Mouse (Mus musculus) MEL-GATA-1-ER (cell line): Measurements from ENCODE around the gene Atp5f1.
A peak's percentile ranks its signal among the peaks of the same experiment; 100 is the strongest.

Source experiments
- DNase-seq: peaks from one replicate; pipeline ENCODE4 v3.0.0-alpha.2; 2012; ENCODE audit warnings: low read depth; ENCODE audit errors: extremely low read depth

Gene Atp5f1

DNA sequence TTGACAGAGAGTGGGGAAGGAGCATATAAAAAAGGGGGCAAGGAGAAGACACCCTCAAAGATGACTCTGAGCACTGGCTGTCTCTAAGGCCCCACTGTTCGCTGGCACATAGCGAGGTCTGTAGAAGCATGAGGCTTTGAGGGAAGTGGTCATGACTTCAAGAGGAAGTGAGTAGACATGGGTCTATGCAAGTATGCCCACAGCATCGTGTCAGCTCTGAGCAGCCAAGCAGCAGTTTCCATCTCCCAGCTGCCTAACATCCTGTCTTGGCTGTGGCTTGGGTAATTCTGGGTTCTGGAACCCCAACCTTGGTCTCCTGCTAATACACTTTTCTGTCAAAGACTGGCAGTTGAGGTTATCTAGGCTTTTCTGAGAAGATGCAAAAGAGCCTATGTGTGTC is 59.2 kb downstream of the Atp5f1 start:
- no peak for DNase-seq

DNA sequence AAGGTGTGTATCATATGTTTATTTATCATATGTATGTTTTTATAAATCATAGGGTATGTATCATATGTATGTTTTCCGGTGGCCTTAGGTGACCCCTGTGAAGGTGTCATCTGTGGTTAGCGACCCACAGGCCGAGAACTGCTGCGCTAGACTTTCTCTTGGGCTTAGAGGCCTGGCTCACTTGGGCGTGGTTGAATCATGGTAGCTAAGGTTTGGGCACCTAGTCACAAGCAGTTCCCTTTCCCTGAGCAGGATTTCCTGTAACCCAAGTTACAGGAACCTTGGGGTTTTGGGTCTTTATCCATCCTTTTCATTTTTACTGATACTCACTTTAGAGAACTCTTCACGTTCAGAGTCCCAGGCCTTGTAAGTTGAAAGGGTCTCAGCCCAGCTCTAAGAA is 59.6 kb downstream of the Atp5f1 start:
- DNase-seq, result no peak

DNA sequence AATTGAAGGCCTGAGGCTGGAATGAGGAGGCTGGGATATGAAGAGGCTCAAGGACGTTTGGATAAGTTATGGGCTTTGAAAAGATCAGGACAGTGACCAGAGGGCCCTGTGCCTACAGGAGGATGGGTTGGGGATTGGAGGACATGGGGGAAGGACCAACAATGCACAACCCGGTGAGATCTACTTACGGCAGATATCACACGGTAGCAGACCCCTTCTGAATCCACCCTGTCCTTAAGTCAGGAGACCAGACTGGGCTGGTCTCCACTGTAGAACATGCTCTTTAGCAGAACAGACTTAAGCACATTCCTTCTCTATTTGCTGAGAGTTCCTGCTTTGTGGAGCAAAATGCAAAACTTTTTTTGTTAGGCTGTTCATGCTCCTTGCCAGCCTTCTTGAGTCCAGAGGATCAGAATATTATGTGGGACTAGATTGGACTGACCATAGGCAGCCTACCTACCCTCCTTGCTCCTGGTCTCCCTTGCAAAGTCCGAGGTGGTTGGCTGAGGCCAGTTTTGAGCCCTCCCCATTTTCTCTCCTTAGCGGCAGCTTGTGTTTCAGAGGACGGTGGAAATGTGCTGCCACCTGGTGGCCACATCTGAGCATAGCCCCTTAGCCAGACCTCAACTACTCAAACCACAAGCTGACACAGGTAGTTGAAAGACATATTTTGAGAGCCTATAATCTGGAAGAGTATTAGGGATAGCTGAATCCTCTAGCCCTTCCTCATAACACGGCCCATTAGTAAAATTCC is 60.3 kb downstream of the Atp5f1 start:
- peak; percentile 81 for DNase-seq

DNA sequence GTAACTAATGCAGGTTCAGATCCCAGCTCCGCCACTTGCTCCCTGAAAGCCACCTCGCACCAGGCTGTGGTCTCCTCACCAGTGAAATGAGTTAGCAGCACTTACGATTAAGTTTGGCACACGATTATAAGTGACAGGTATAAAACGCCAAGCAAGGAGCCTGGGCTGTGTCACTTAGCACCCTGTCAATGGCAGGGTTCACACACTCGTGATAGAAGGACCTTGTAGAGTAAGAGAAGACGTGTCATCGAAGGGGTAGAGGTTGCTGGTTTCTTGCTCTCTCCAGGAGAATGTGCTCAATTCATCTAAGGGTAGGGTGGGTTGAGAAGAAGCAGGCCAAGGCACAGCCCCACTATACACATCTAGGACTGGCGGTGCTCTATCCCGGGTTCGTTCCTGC is 61.0 kb downstream of the Atp5f1 start:
- DNase-seq, result no peak

DNA sequence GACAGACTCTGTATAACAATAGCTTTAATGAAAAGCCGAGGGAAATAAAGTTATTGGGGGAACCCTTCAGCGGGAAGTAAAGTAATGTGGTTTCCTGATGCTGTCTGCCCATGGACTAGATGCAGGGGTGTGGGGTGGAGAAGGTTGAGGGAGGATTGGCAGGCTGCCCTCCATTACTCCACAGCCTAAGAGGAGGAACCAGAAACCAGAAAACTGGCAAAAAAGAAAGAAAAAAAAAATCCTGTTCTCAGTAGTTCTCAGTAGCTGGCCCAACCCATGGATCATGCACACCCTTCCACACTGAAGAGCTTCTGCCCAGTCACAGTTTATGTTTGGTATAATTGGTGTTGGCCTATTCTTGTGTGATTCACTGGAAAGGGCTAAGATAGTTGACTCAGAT is 61.6 kb downstream of the Atp5f1 start:
- DNase-seq, result peak; percentile 66

DNA sequence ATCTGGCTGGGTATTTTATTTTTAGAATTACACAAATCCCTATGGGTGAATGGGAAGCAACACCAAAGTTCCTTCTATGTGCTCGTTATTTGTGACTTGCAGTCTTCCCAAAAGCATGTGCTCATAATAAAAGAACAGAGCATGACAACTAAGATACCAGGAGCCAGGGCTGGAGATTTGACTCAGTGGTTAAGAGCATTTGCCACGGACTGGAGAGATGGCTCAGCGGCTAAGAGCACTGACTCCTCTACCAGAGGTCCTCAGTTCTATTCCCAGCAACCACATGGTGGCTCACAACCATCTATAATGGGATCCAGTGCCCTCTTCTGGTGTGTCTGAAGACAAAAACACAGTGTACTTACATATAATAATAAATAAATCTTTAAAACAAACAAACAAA is 63.1 kb downstream of the Atp5f1 start:
- no peak for DNase-seq

DNA sequence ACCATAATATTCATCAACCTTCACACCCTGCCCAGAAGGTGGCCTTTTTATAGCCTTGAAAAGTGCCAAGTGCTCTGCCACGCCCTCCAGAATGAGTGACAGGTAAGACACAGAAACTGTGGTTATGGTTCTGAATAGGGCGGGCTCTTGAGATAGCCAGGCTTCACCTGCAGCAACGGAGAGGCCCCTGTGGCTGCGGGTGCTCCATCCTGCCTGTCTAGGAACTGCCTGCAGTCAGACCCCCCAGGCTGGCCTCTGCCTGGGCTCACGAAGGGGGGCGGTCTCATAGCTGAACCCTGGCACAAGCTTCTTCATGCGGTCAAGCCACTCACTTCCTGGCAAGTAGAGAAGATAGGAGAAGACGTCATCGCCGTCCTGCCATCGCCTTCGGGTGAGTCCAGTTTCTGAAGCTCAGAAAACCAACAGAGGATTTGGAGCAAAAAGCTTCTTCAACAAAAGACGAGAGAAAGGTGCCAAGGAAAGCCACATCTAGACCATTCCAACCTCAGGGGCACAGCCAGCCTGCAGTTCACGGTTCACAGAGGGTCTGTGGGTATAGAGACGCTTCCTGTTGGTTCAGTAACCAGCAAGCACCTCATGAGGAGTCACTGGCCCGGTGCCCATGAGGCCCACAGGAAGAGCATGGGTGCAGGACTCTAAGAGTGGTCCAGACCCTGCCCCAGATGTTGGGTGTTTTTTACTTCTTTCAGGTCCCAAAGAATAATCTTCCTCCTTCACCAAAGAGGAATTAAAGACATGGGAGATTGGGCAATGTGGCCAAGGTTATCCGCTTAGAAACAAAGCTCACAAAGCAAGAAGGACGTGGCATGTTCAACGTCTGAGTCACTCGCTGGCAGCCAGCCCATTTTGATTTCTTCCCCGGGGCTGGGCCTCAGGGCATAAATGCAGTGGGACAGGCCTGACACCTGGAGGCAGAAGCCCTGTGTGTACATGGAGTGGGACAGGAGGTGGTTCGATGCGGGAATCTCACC is 65.0 kb downstream of the Atp5f1 start:
- peak; percentile 88 for DNase-seq

DNA sequence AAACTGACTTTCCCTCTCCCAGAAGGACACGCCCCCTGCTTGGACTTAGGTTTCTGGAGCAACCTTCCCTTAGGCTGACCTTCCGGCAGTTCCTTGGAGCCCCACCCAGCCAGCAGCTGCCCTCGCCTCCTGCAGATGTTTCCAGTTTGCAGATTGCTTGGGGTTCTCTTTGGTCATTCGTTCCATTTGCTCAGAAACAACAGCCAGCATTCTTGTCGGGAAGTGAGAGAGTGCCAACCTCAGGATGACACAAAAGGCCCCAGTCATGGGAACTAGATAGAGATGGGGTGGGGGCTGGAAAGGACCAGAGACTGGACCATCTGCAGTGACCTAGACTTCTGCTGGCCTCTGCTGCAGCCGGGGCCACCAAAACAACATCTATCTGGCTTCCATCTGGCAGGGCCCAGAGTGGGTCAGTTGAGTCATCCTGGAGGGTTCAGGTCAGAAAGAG is 65.9 kb downstream of the Atp5f1 start:
- no peak for DNase-seq
